In the genomic region with DNA sequence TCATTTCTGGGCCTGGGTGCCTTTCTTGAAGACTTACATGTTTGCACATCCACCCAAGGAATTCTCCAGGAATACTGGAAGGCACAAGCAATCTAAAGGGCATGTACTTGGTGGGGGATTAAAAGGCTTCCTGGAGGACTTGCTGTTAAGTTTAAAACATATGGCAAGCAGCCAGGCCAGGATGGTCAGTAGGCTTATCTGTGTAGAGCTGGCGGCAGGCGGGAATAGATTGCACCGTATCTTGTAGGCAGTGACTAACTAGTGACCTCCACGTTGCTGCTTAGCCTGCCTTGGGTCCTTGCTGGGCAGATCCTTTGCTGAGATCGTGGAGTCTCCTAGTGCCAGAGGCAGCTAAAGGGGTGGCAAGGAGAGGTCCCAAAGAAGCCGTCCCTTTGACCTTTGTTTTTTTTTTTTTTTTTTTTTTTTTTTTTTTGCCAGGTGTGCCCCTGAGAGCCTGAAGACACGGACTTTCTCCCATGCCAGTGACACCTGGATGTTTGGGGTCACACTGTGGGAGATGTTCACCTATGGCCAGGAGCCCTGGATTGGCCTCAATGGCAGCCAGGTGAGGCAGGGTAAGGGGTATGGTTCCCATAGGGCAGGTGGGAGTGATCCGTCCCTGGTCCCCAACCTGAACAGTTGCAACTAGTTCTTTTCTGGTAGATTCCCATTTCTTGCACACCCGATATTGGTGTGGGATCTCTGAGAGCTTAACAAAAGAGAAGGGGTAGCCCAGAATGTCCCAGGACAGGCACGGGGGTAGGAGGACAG, we compare ENCODE assay signal across 15 mouse cellular contexts. TPM values are rescaled to one million over a fixed set of nuclear protein-coding genes. Genes with fewer than 3 reads are reported as not detected.
DNase-seq lines count a peak whose midpoint lies in the region; ATAC-seq and TF ChIP-seq lines count a peak whose summit lies in the region.
"Had no signal": no experiment of that assay in that cellular context is flagged by ENCODE, and none has a peak within 500 bp of the region (broad histone marks: within the 10 kb centered on the region; RNA-seq: fewer than 3 reads in every experiment).

No protein-coding gene starts in this region.

- in situ Hi-C loops in CH12.LX (cut with MboI; ENCODE audit: low pct_ligation_motif_present, low pct_unique_long_range_greater_than_20kb, low sequenced_read_pairs): loop anchor here (5.0 kb wide), 2 partner anchors 38 to 168 kb away; no protein-coding TSS in a partner anchor

- H3K9ac ChIP-seq in heart, embryonic 11.5 days (ENCODE audit: low read depth, low read length): no peak overlapping the region
- no peak overlapping the region for H3K9ac ChIP-seq in CH12.LX (ENCODE audit: insufficient read depth, low read depth)
- 0 out of 2 replicates have a peak overlapping the region, but pooled peaks have one; percentile 10 for H3K9ac ChIP-seq in liver, embryonic 16.5 days (ENCODE audit: low read depth, low read length)
- H3K9ac ChIP-seq: forebrain, postnatal 0 days; hindbrain, embryonic 14.5 days had no signal

- H3K4me1 ChIP-seq in heart, embryonic 11.5 days (ENCODE audit: control insufficient read depth, insufficient read depth, low read length): peaks cover 54% of the 10 kb centered on the region
- H3K4me1 ChIP-seq in CH12.LX (ENCODE audit: control insufficient read depth in 1 of 2, insufficient read depth in 2 of 2): peaks cover 54 to 89% of the 10 kb centered on the region in 2 experiments
- H3K4me1 ChIP-seq in liver, embryonic 16.5 days (ENCODE audit: control insufficient read depth, low read depth, low read length): peaks cover 63% of the 10 kb centered on the region
- H3K4me1 ChIP-seq: limb, embryonic 12.5 days had no signal

- 51% methylated on average over 10 of the region's 10 CpGs for WGBS in heart, embryonic 11.5 days (ENCODE audit: insufficient replicate concordance)
- WGBS in liver, embryonic 16.5 days (ENCODE audit: insufficient replicate concordance): 39% methylated on average over 10 of the region's 10 CpGs

- dilution Hi-C loops in CH12.LX (cut with MboI; ENCODE audit: extremely low pct_ligation_motif_present, extremely low pct_unique_long_range_greater_than_20kb, low sequenced_read_pairs): no loop called here

- TF ChIP-seq EP300 in CH12.LX (IDR thresholded peaks at IDR 0.05; ENCODE audit: low read length): no peak

- DNase-seq in heart, postnatal 10 days: no peak
- no peak for DNase-seq in CH12.LX (ENCODE audit: extremely low read depth)
- peak; percentile 36 to 59 for DNase-seq in adrenal gland, postnatal 36 days
- no peak for DNase-seq in ovary, adult 18-20 months (ENCODE audit: low spot score)
- DNase-seq in left cerebral cortex, adult 11 months (ENCODE audit: low spot score): no peak
- DNase-seq: cerebellum, postnatal 25 days; forebrain, postnatal 0 days; kidney, adult 2 months; layer of hippocampus, adult 9-11 months; thymus, adult 18-20 months had no signal

- H3K4me3 ChIP-seq in heart, embryonic 11.5 days (ENCODE audit: low read depth, low read length): peak overlapping the region; percentile 4; the same call in 1 of the 2 replicates
- no peak overlapping the region for H3K4me3 ChIP-seq in CH12.LX (replicated peaks in 1 of 3; ENCODE audit: low read depth in 2 of 3, low read length in 2 of 3, poor library complexity in 1 of 3)
- H3K4me3 ChIP-seq in liver, embryonic 16.5 days (ENCODE audit: low read depth, low read length): no peak overlapping the region
- H3K4me3 ChIP-seq: limb, embryonic 12.5 days had no signal

- no peaks in the 10 kb centered on the region for H3K9me3 ChIP-seq in heart, embryonic 11.5 days (replicated peaks; ENCODE audit: control insufficient read depth, low read length)
- H3K9me3 ChIP-seq in CH12.LX (replicated peaks; ENCODE audit: low read length): no peaks in the 10 kb centered on the region
- no peaks in the 10 kb centered on the region for H3K9me3 ChIP-seq in liver, embryonic 16.5 days (replicated peaks; ENCODE audit: control insufficient read depth, low read length)
- H3K9me3 ChIP-seq: limb, embryonic 12.5 days had no signal

- H3K79me2 ChIP-seq in CH12.LX (replicated peaks; ENCODE audit: control insufficient read depth, extremely low read depth, insufficient read depth, poor library complexity, severe bottlenecking): 0 out of 2 replicates have a peak, but pooled peaks cover 3% of the 10 kb centered on the region

- H3K27me3 ChIP-seq in heart, embryonic 11.5 days (ENCODE audit: control insufficient read depth, insufficient read depth, low read length): no peaks in the 10 kb centered on the region
- H3K27me3 ChIP-seq in CH12.LX (replicated peaks): no peaks in the 10 kb centered on the region
- H3K27me3 ChIP-seq in liver, embryonic 16.5 days (ENCODE audit: control insufficient read depth, insufficient read depth, low read depth, low read length): no peaks in the 10 kb centered on the region
- H3K27me3 ChIP-seq: limb, embryonic 12.5 days had no signal

- no peak for TF ChIP-seq RAD21 in CH12.LX (IDR thresholded peaks at IDR 0.05; ENCODE audit: low read depth, low read length)

- TF ChIP-seq CTCF in CH12.LX (conservative IDR thresholded peaks at IDR 0.05 in 1 of 2, IDR thresholded peaks at IDR 0.05 in 1 of 2; ENCODE audit: low read depth in 2 of 2, low read length in 2 of 2): no peak

- peak overlapping the region; percentile 42 for H3K4me2 ChIP-seq in heart, embryonic 11.5 days
- no peak overlapping the region for H3K4me2 ChIP-seq in CH12.LX (ENCODE audit: insufficient read depth, low read depth, poor library complexity, severe bottlenecking)
- H3K4me2 ChIP-seq in liver, embryonic 16.5 days (ENCODE audit: low read depth, low read length): no peak overlapping the region; the same call in 1 of the 2 replicates
- H3K4me2 ChIP-seq: hindbrain, embryonic 14.5 days; limb, embryonic 12.5 days had no signal

- no peak for TF ChIP-seq POLR2A in CH12.LX (IDR thresholded peaks at IDR 0.05; ENCODE audit: low read depth, low read length)

- intact Hi-C loops in heart, postnatal 10 days (cut with DNase I): no loop called here

- H3K36me3 ChIP-seq in heart, embryonic 11.5 days (ENCODE audit: control insufficient read depth, insufficient read depth, low read length): 0 out of 2 replicates have a peak, but pooled peaks cover 2% of the 10 kb centered on the region
- peaks cover 6 to 48% of the 10 kb centered on the region in 2 experiments for H3K36me3 ChIP-seq in CH12.LX (replicated peaks in 1 of 2; ENCODE audit: control insufficient read depth in 1 of 2, insufficient read depth in 1 of 2, low read length in 1 of 2)
- no peaks in the 10 kb centered on the region for H3K36me3 ChIP-seq in liver, embryonic 16.5 days (ENCODE audit: control insufficient read depth, insufficient read depth)

- 0 out of 2 replicates have a peak overlapping the region, but pooled peaks have one; percentile 41 for H3K27ac ChIP-seq in heart, embryonic 11.5 days (ENCODE audit: low read depth, low read length)
- peak overlapping the region; percentile 78; the same call in 1 of the 2 replicates for H3K27ac ChIP-seq in CH12.LX (ENCODE audit: insufficient read depth, low read depth)
- peak overlapping the region; percentile 62; the same call in 1 of the 2 replicates for H3K27ac ChIP-seq in liver, embryonic 16.5 days (ENCODE audit: low read length)
- H3K27ac ChIP-seq: hindbrain, embryonic 14.5 days; limb, embryonic 12.5 days had no signal

- ATAC-seq in heart, embryonic 11.5 days (replicated peaks; ENCODE audit: insufficient number of reproducible peaks, low FRiP score, low TSS enrichment): no peak
- ATAC-seq in liver, embryonic 16.5 days (ENCODE audit: low read depth): peak; percentile 30; the same call in 1 of the 2 replicates
- ATAC-seq in monocyte, adult 5-6 weeks (replicated peaks; ENCODE audit: insufficient number of reproducible peaks, low FRiP score, low TSS enrichment, poor library complexity, severe bottlenecking): no peak
- ATAC-seq: forebrain, postnatal 0 days had no signal

TF ChIP-seq in CH12.LX, 34 proteins besides CTCF, POLR2A, EP300 and RAD21:
- TF ChIP-seq NELFE (IDR thresholded peaks at IDR 0.05; ENCODE audit: low read depth, low read length): no peak
- TF ChIP-seq ETS1 (conservative IDR thresholded peaks at IDR 0.05; ENCODE audit: low read depth, low read length): no peak
- TF ChIP-seq USF1 (IDR thresholded peaks at IDR 0.05; ENCODE audit: low read depth, low read length): no peak
- peak; percentile 43 for TF ChIP-seq ZNF384 (IDR thresholded peaks at IDR 0.05; ENCODE audit: low read depth, low read length)
- no peak for TF ChIP-seq USF2 (conservative IDR thresholded peaks at IDR 0.05; ENCODE audit: low read depth, low read length)
- TF ChIP-seq ZC3H11A (IDR thresholded peaks at IDR 0.05; ENCODE audit: low read depth, low read length): no peak
- no peak for TF ChIP-seq MAX (IDR thresholded peaks at IDR 0.05; ENCODE audit: low read length)
TF ChIP-seq in CH12.LX: peak in this region for 1.

RNA-seq across cellular contexts. Expression of a gene that starts 26.9 kb away (rescaled TPM):
- polyA plus RNA-seq in heart, embryonic 11.5 days (2014; fragmentation: Nextera tagmentation; extraction: Ambion mirVana): 6.9 and 7.8 TPM in 2 replicates
- 10 to 100 TPM; 39.0 to 41.3 TPM for total RNA-seq in heart, postnatal 10 days (2021)
- 31.9 and 35.9 TPM in 2 replicates for total RNA-seq in CH12.LX (2012; rRNA removed)
- total RNA-seq in CH12.LX (2014; rRNA removed): 14.7 and 18.8 TPM in 2 replicates
- 62.2 and 67.7 TPM in 2 replicates for polyA plus RNA-seq in CH12.LX (2012; ENCODE audit: insufficient read length, low read depth)
- total RNA-seq in adrenal gland, postnatal 36 days (2021): 10 to 100 TPM; 31.1 to 36.4 TPM
- polyA plus RNA-seq in liver, embryonic 16.5 days (2015; fragmentation: Nextera tagmentation; extraction: Ambion mirVana): 2.7 and 2.8 TPM in 2 replicates
- total RNA-seq in monocyte, adult 5-6 weeks (2017): 16.2 to 63.7 TPM (median 26.3 TPM) in 3 replicates

Comparison
In these comparisons a context has a peak if more than half of its experiments do, and no peak if none do; other contexts are left out.
1. DNase-seq: peak in adrenal gland, postnatal 36 days (2 of 2); none in heart, postnatal 10 days (0 of 2), CH12.LX (single experiment), ovary, adult 18-20 months (single experiment) and left cerebral cortex, adult 11 months (single experiment).
2. Peak in every context shown above with its lines, with median percentiles within 50 percentile points of each other: H3K27ac ChIP-seq.